Mouse (Mus musculus): ENCODE data around the gene Rarb. TPM values are rescaled to one million over a fixed set of nuclear protein-coding genes. Genes with fewer than 3 reads are reported as not detected.

Rarb gene
- total RNA-seq, 1 experiment from 2014 or later = 12.7 TPM

DNA sequence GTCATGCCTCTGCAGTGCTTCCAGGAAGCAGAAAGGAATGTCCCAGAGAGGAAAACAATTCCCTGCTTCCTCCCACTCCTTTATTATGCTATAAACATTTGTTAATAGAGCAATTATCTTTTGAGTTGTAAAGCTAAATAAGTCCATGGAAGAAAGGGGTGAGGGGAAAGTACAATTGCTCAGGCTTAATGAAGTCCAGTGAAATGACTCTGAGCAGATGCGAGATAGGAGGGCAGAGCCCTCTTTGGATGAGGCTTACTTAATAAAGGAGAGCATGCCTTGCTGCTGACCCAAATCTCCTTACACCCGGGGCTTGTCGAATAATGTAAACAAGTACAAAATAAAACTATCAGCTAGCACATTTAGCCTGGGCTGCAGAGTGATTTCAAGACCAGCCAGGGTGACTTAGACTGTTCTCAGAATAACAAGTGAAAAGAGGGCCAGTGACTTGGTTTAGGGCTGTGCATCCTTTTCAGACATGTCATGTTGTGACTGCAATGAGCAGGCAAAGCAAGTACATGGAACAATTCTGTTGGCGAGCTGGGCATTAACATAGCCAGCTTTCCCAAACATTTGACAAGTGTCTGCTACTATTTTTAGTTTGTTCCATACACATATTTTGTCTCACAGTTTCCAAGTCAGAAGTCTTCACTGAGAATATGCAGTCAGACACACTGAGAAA, 83.5 kb downstream of the Rarb start:
- no peak for DNase-seq

DNA sequence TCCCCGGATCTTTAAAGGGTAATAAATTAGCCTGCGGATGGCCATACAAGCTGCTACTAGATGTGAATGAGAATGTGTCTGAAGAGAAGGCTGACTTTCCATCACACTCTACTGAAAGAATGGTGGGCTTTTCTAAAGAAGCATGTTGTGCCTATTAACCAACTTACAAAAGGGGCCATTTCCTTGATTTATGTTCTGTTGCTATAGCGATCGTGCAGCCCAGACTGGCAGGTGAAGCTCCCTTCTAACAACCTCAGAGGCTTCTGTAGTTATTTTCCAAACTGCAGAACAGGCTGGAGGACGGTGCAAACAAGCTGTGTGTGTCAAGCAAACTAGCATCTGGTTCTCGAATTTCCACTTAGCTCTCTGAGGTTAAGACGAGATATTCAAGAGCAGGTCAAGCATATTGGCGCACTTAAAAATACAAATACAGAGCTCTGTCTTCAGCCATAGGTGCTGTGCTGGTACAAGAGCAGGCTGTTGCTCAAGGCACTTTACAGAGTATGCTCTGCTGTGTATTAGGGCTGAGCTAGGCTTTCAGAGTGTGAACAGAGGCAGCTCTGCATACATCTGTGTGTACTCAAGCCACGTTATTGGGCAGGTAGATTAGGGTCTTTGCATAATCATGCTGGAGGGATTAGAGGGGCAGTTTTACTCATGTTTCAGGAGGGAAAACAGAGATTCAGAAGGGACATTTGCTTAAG, 85.2 kb downstream of the Rarb start:
- DNase-seq = no peak

DNA sequence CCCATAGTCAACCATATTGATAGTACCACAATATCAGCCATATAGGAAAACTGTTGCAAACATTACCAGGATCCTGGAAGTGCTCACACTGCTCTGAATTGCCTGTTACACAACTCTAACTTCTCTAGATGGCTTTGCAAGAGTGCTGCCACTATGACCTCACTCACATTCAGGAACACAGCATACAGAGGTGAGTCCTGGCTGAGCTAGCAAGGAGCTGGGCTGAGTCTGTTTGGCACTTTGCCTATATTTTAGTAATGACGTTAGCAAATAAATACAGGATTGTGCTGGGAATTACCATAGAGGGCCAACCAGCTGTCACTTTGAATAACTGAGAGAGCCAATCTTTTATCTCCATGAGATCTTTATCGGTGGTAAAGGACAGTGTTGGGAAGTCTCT, 86.9 kb downstream of the Rarb start:
- no peak for DNase-seq

DNA sequence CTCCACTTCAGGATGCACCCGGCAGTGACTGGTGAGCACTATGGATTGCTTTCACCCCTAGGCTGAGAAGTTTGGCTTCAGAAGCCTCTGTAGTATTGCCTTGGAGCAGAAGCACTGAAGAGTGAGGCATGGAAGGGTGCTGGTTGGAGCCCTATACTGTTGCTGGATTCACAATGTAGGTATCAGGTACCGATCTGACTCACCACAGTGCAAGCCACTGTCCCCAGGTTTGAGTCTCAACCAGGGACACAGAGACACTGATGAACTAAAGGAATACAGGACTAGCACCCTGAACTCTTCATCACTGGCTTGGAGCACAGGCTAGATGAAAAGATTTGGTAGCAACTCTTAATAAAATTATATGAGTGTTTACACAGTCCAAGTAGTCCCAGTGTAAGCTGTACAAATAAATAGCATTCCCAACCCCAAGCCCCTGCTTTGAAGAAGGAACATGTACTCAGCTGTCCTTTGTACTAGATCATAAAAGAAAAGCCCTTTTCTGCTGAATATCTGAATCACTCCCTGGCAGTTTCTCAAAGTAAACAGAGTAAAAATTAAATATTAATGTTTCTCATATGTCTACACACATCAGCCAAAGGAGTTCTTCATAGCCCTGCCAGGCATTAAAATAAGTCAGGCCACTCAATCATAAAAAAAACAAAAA, 90.6 kb downstream of the Rarb start:
- no peak for DNase-seq

DNA sequence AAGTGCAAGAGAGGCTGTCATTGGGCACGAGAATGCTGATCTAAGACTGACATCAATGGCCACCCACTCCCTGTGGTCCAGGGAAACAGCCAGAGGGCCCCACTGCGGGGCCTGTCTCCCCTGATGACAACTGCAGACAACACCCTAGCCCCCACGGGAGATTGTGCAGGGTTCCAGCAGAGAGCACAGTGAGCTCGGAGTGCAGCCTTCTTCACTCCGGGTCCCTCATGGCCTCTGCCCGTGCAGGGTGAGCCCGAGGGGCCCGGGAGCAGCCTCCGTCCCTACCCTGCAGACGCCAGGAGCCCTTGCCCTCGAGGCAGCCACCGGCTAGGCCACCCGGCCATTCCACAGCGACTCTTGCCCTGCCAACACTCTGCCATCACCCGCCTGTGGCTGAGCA, 95.0 kb downstream of the Rarb start:
- DNase-seq = no peak

DNA sequence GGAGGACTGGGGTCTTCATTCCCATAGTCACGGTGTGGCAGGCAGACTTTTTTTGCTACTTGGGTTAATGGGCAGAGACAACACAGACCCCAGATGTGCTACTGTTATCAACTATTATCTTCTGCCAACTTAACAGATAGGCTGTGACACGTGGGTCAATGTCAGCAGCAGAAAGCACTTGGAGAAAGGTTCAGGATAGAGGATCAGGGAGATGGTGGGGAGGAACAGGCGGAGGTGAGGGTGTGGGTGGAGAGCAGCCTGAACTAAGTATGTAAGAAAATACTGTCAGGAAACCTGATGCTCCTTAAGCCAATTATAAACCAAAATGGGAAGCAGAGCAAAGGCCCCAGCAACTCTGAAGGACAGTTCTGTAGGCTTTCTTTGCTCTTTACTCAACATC, 101.1 kb downstream of the Rarb start:
- no peak for DNase-seq

DNA sequence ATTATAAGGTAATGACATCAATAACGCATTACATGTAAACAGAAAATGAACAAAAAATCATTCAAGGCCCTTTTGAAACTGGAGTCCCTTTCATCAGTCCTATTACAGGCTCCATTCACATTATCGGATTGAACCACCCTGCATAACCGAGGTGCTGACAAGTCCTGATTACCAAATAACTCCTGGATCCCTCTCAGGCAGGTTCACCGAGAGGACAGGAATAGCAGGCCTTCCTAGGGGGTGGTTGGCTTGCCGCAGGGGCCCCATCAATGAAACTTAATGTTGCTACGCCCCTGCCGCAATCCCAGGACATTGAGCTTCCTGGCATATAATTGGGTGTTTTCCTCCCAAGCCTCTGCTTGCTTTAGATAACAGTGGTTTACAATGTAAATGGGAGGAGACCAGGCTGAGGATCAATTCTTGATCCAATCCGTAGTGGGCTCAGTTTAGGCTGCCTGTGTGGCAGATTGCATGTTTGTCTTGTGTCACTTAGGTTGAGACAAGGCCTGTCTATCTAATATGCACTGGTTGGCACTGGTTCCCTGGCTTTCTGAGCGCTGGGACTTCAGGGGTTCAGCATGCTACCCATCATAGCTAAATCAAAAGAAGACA, 104.5 kb downstream of the Rarb start:
- DNase-seq = no peak

DNA sequence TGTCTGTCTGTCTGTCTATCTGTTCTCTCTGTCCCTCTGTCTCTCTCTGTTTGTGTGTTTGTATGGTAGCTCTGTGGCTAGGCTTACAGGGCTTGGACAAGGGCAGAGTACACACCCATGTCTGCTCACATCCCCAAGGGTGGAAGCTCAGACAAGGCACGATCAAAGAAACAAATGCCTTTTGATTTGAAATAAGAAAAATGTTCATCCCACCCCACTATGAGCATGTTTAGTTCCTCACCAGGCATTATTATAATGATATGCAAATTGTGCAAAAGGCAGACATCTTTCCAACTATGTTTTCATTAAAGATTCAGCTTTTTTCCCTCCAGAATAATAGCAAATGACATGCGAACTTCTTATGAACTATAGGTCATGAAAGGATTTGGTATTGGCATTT, 105.2 kb downstream of the Rarb start:
- DNase-seq = no peak

DNA sequence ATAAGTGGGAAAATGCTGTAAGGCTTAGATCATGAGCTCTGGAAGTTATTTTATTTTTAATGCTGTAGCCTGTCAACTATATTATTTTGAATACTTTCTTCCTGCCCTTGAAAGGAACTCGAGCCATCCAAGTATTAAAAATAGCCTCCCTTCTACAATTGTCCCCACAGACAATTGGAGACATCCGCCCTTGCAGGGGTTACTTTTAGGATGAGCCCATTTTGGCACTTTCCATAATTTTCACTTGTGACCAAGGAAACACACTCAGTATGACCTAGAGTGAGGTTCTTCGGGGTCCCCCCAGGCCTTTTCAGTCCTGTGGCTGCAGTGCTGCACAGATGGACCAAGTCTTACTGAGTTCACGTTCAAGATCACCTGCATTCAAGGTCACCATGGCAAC, 119.7 kb downstream of the Rarb start:
- DNase-seq = no peak

DNA sequence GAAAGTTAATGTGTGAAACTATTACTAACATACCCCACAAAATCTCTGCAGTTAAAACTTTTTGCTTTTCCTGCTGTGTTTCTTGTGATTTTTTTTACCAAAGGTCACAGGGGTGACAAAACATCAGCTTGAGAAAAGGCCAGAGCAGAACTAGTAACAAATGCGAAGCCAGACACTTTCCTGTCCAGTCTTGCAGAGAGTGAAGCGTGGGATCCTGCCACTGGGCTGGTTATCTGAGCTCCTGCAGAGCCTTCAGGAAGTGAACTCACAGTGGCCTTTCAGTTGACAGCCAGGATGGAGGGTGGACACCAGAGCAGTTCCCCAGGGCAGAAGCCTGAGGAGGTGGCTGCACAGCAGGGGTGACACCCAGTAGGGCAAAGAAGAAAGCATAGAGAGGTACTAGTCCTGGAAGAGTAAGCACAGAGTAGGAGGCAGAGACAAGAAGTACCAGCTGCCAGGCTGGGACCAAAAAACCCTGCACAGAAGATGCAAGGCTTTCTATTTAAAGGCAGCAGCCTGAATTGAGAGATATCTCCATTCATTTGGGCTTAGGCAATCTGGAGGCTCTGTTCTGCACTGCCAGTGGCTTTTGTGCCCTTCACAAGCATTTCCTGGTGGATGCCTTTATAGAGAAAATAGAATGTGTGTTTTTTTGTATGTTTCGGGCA, 123.4 kb downstream of the Rarb start:
- DNase-seq = peak; percentile 7

DNA sequence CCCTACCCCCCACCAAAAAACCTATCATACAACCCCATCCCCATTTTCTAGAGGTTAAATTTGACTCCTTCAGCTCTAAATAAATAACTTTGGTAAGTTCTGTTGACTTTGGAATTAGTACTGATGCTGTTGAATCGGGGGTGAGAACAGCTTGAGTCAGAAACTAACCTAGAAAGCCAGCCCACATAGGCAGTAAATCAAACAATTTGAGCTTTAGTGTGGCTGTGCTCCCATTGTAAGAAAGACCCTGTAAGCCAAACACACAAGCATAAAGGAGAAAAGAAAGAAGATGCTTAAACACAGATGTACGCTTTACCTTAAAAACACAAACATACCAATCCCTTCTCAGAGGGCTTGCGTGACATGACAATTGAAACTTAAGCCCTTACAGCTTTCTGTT, 140.6 kb downstream of the Rarb start:
- DNase-seq = no peak

DNA sequence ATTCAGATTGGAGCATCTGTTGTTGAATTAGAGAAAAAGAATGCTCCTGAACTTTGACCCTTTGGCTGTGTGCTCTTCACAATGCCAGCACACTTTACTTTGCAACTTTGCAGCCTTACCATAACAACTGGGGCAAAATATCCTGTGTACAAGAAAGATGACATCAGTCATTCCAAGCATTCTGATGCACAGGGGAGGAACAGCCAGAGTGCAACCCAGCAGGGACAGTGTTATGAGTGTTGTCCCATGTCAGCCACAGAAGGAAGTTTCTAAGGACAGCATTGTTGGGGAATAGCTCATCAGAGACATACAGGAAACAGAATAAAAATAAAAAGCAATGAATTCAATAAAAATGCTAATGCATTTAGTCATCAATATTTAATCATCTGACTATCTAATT, 141.9 kb downstream of the Rarb start:
- DNase-seq = no peak

DNA sequence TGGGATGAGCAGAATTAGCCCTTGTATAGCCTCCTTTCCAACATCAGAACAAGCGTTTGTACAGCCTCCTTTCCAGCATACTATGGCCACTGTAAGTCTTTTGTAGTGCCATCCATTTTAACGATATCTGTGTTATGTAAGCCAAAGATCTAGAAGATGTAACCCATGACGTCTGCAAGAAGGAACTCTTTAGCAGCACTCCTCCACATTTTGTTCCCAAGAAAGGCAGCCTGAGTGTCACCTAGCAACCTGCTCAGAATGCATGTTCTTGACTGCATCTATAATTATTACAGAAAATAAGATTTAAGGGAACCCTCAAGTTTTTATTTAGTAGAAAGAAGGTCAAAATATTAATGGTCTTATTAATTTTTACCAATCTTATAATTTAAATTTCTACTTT, 148.4 kb downstream of the Rarb start:
- DNase-seq = no peak

DNA sequence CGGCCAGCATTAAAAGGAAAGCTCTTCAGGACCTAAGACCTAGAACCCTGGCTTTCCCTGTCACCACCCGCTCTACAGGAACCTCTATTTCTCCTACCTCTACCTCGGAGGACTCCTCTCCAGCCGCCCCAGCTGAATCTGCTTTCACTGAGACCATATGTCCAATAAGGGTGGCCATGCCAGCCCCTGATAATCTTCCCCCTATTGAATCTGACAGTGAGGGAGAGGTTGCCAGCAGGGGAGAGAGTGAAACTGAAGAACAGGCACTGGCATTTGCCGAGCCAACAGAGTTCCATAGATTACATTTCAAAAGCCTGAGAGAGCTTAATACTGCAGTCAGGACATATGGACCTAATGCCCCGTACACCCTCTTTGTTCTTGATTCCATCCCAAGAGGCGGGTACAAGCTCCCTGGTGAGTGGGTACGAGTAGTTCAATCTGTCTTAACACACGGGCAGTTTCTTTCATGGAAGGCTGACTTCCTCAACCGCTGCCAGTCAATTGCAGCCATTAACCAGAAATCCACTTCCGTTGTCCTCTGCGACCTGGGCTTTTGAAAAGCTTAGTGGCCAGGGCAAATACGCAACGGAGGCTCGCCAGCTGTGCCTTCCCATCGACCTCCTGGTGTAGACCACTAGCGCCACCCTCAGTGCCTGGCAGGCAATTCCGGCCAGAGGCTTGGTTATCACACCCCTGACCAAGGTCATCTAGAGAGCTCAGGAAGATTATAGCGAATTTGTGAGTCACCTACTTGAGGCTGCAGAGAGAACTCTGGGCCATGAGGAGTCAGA, 179.6 kb downstream of the Rarb start:
- no peak for DNase-seq

DNA sequence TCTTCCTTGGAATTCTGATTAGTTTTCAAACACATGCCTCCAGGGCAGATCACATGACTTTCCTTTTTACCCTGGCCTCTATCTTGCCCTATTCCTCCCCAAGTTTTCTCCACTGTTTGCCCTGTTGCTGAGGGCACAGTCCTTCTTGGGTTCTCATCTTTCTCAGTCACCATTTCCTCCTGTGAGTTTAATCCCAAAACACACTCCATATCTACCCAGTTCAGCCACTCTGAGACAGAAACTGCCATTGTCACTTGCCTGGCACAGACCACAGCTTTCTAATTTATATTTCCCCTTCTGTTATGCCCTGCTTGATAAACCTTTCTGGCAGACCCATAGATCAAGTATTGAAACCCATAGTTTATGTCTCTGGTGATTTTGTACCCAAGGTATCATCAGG, 205.0 kb downstream of the Rarb start:
- no peak for DNase-seq

DNA sequence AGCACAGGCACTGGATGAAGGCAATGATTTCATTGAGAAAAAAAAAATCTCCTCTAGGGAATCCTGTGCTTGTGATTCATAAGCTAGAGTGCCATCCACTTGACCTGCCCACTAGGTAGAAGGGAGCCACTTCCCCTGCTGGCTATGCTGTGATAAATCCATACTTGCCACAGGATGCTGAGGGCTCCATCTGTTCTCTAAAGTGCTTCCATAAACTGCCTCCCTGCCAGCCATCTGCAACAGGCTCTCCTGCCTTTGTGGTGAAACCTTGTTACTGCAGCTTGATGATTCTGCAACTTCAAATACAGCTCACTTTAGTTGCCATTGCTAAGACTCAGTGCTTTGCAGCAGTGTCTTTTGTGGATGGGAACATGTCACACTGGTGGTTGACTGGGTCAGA, 213.5 kb downstream of the Rarb start:
- no peak for DNase-seq

DNA sequence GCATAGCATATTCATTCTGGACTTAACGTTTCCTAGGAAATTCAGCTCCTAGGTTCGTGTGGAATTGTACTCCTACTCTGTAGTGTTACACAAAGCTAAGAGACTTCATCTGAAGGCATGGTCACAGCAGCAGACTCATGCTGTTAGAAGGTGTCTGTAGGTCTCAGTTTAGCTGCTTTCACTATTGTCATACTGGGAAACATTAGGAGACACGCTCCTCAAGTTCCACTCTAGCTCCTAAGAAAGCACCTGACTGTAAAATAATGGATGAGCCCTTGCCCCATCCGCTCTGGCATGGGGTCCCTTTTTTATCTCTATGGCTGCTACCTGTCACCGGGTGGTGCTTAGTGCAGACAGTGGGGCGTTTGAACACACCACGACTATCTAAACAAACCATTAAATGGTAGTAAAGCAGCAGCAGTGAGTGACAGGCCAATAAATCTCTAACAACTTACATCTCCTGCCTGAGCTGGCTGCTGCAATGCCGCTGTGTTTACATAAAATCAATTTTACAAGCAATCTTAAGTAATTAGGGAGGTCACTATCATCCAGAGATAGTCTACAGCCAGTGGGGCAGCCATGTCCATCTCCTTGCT, 214.4 kb downstream of the Rarb start:
- no peak for DNase-seq

DNA sequence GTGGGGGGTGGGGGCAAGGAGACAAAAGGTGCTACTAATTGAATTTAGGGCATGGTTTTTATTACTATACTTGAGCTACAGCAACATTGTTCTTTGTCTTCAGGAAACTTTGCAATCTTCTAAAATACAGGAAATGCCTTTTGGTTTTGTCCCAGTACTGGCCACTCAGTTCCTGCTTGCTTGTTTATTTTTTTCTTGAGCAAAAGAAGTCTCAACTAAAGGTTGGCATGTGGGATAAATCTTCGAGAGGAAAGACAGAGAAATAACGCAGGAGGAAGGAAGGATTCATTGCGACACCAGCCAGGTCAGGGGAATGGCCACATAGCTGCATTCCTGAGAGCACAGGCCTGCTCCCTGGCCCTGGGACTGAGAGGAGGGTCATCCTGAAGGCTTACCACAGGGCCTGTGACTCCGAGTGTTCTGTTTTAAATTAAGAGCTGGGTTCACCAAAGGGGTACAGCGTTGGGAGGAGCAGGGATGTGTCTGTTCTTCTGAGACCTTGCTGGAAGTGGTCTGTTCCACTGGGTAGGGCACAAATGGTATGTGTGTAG, 215.8 kb downstream of the Rarb start:
- peak; percentile 2 for DNase-seq

DNA sequence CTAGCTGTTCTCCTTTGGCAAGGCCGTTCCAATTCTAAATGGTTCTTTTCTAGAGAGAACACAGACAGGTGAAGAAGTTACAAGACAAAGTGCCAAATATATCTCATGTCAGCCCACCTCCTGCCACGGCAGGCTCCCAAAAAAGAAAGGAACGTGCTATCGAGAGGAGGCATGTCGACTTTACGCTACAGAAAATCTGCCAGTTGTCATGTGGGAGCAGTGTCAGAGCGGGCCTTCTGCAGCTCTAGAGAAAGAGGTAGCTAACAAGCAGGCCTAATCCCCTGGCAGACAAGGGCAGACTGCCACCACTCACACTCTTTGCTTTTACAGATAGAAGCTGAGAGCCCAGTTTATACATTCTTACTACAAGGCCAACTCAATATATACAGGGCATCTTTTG, 219.7 kb downstream of the Rarb start:
- no peak for DNase-seq

DNA sequence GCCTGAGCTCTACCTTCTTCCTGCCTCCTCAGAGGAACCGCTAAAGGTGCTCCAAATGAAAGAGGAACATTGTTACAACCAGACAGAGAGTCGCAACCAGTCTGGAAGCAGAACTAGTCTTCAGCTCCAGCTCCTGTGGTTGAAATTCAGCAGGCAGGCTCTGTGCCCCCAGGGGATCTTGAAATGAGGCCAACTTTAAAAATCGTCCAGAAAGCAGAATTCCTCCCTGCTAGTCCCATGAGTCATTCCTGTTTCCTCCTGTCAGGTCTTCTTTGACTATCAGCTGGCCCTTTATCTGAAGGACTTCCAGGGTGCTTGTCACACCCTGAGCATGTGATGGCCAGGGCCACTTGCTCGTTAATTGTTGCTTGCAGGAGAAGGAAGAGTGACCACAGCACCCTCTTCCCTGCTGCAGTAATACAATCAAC, 220.9 kb downstream of the Rarb start:
- DNase-seq = peak; percentile 11

DNA sequence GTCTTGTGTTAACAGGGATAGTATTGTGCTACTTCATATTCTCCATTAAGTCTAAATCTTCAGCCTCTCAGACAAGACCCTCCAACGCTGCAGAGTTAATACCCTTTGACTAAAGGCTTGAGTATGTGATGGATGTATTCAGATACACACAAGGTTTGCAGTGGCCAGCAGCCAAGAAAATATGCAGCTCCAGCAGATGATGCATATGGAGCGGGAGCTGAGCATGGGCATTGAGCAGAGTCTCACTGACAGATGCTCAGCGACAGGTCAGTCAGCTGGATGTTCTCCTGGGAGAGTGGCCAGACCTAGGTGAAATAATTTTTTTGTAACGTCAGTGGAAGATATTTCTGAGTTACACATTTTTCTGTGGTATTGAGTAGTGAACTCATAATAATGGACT, 229.8 kb downstream of the Rarb start:
- DNase-seq = no peak
